Mouse (Mus musculus) T-helper 1 cell (primary cell): Measurements from ENCODE around the gene Aadacl4.
"Not testable (repeated sequence)": the region's sequence is repeated elsewhere in the genome, so short reads cannot be mapped to it uniquely, and the experiment has no call there.

ENCODE experiments used
- in situ Hi-C: fragments of 300-600 bp; cut with MboI, MseI; formaldehyde crosslinking; loops from one replicate; pipeline ENCODE4 v1.15.1; 2025; ENCODE audit warnings: high pct_unique_total_duplicates

The Aadacl4 gene

GRCm38 (mm10) chr4:144613407-144613806 lies at the start of gene Aadacl4:
Gene Aadacl4 (plus strand): TSS chr4:144613707.
- in situ Hi-C loops: no loop called here

- in situ Hi-C loops: no loop called here
Measured at GRCm38 (mm10) chr4:144565034-144565433, 48.5 kb upstream of the Aadacl4 start, which contains the start of gene Gm13124. Gene Gm13124 (minus strand): TSS chr4:144565134.

GRCm38 (mm10) chr4:144567752-144568151 lies 45.8 kb upstream of the Aadacl4 start:
- in situ Hi-C loops: no loop called here

- in situ Hi-C loops: not testable (repeated sequence)
Measured at GRCm38 (mm10) chr4:144586207-144586606, 27.3 kb upstream of the Aadacl4 start.

GRCm38 (mm10) chr4:144592790-144593189 lies 20.7 kb upstream of the Aadacl4 start:
- in situ Hi-C loops: no loop called here

GRCm38 (mm10) chr4:144614586-144614985 lies 1.1 kb downstream of the Aadacl4 start:
- in situ Hi-C loops: no loop called here

- in situ Hi-C loops: no loop called here
Measured at GRCm38 (mm10) chr4:144638263-144638662, 24.8 kb downstream of the Aadacl4 start.
